Mouse (Mus musculus): ENCODE measurements around the gene Gpr152. TPM values are rescaled to one million over a fixed set of nuclear protein-coding genes. Genes with fewer than 3 reads are reported as not detected.

The Gpr152 gene
- total and polyA plus RNA-seq, 3 experiments: 0.03 TPM; not detected in 2

- H3K4me1 ChIP-seq (ENCODE audit: control insufficient read depth in 1 of 2, insufficient read depth in 2 of 2, low read length in 2 of 2): peaks cover 0 to 26% of the 10 kb centered on the region in 2 experiments; a peak in 3 of 4 replicates
- H3K79me2 ChIP-seq (ENCODE audit: control insufficient read depth, insufficient read depth, low read length, poor library complexity): peaks cover 7% of the 10 kb centered on the region
- no peaks in the 10 kb centered on the region for H3K27me3 ChIP-seq (ENCODE audit: control insufficient read depth in 1 of 2, insufficient read depth in 2 of 2, low read length in 2 of 2)
- no peaks in the 10 kb centered on the region for H3K9me3 ChIP-seq (replicated peaks; ENCODE audit: insufficient read depth, low read length)
- TF ChIP-seq ELF1 (IDR thresholded peaks at IDR 0.05; ENCODE audit: low read depth, low read length): peak; percentile 73
- peak; percentile 96 for TF ChIP-seq SIN3A (IDR thresholded peaks at IDR 0.05; ENCODE audit: low read length)
- TF ChIP-seq HCFC1 (IDR thresholded peaks at IDR 0.05; ENCODE audit: low read depth, low read length): peak; percentile 79
- TF ChIP-seq TBP (IDR thresholded peaks at IDR 0.05; ENCODE audit: low read depth, low read length): peak; percentile 86
- no peak for TF ChIP-seq TAL1 (IDR thresholded peaks at IDR 0.05; ENCODE audit: low read length)
- TF ChIP-seq POLR2A (IDR thresholded peaks at IDR 0.05; ENCODE audit: control insufficient read depth in 1 of 2, insufficient read depth in 1 of 2, low read depth in 1 of 2, low read length in 2 of 2, poor library complexity in 1 of 2): peak; percentile 56 to 86; a peak in 3 of 4 replicates
- TF ChIP-seq MEF2A (IDR thresholded peaks at IDR 0.05; ENCODE audit: extremely low read depth, insufficient replicate concordance, low read depth, low read length, poor library complexity, severe bottlenecking): no peak
- TF ChIP-seq MXI1 (IDR thresholded peaks at IDR 0.05; ENCODE audit: low read depth, low read length): peak; percentile 83
- TF ChIP-seq NRF1 (IDR thresholded peaks at IDR 0.05; ENCODE audit: insufficient read depth, low read depth, low read length, poor library complexity, severe bottlenecking): peak; percentile 95
- peak; percentile 21; the same call in 1 of the 2 replicates for TF ChIP-seq ETS1 (IDR thresholded peaks at IDR 0.05; ENCODE audit: low read depth, low read length)
- TF ChIP-seq MAZ (IDR thresholded peaks at IDR 0.05; ENCODE audit: low read depth, low read length): peak; percentile 39; the same call in 1 of the 2 replicates
- peak; percentile 87 for TF ChIP-seq CHD2 (IDR thresholded peaks at IDR 0.05; ENCODE audit: low read length)
- TF ChIP-seq MAX (IDR thresholded peaks at IDR 0.05; ENCODE audit: low read length): peak; percentile 71; the same call in 1 of the 2 replicates
- TF ChIP-seq ZMIZ1 (IDR thresholded peaks at IDR 0.05; ENCODE audit: low read depth, low read length): 0 out of 2 replicates have a peak, but pooled peaks have one; percentile 55
- TF ChIP-seq USF1 (IDR thresholded peaks at IDR 0.05; ENCODE audit: low read depth, low read length): no peak
- TF ChIP-seq MYC (IDR thresholded peaks at IDR 0.05; ENCODE audit: low read depth, low read length): peak; percentile 51; the same call in 1 of the 2 replicates
- TF ChIP-seq POLR2AphosphoS2 (IDR thresholded peaks at IDR 0.05; ENCODE audit: low read length): peak; percentile 19; the same call in 1 of the 2 replicates
- no peak for TF ChIP-seq ZC3H11A (IDR thresholded peaks at IDR 0.05; ENCODE audit: low read depth, low read length)
- peak; percentile 61 for TF ChIP-seq NELFE (IDR thresholded peaks at IDR 0.05; ENCODE audit: low read depth, low read length)
- TF ChIP-seq ZNF384 (IDR thresholded peaks at IDR 0.05; ENCODE audit: low read depth, low read length): no peak
- peak; percentile 100 for DNase-seq (ENCODE audit: low read depth, low spot score)
- peaks cover 0 to 13% of the 10 kb centered on the region in 2 experiments; a peak in 2 of 4 replicates for H3K36me3 ChIP-seq (ENCODE audit: control insufficient read depth in 1 of 2, insufficient read depth in 2 of 2, low read length in 2 of 2)
- peak within 1 kb of the TSS; percentile 88 to 93 for H3K4me3 ChIP-seq (ENCODE audit: control insufficient read depth in 1 of 2, insufficient read depth in 1 of 2, low read depth in 2 of 2, low read length in 2 of 2)
- H3K9ac ChIP-seq (ENCODE audit: control insufficient read depth, low read depth, low read length, poor library complexity, severe bottlenecking): peak within 1 kb of the TSS; percentile 87
- peak within 1 kb of the TSS; percentile 94 for H3K27ac ChIP-seq (ENCODE audit: control insufficient read depth, low read depth, low read length)
These were observed 42.7 kb upstream of the Gpr152 start, which contains the start of gene Cdk2ap2 for GRCm38 (mm10) chr19:4096642-4097440. Cdk2ap2 (plus strand) TSS chr19:4097182.

All from MEL (cell line).